Mouse (Mus musculus): ENCODE measurements around the gene Frs2. TPM values are rescaled to one million over a fixed set of nuclear protein-coding genes. Genes with fewer than 3 reads are reported as not detected.
A peak's percentile ranks its signal among the peaks of the same experiment; 100 is the strongest.

The Frs2 gene
- polyA plus RNA-seq, 1 experiment from 2014 or later: 28.5 TPM

- no peak overlapping the region for H3K27ac ChIP-seq (ENCODE audit: low read depth, low read length)
- ATAC-seq (ENCODE audit: low FRiP score) (no peak), DNase-seq (ENCODE audit: low spot score, missing footprints) (peak; percentile 39)
- H3K9ac ChIP-seq (ENCODE audit: low read length): no peak overlapping the region
- WGBS: 92% methylated on average over 7 of the region's 7 CpGs
- no peaks in the 10 kb centered on the region for H3K27me3 ChIP-seq (ENCODE audit: control insufficient read depth, insufficient read depth, low read length)
- H3K4me3 ChIP-seq (ENCODE audit: low read depth, low read length): no peak overlapping the region
- H3K36me3 ChIP-seq (ENCODE audit: control insufficient read depth, insufficient read depth, low read length): no peaks in the 10 kb centered on the region
- H3K4me2 ChIP-seq: no peak overlapping the region
- no peaks in the 10 kb centered on the region for H3K9me3 ChIP-seq (ENCODE audit: control insufficient read depth, low read length)
- no peaks in the 10 kb centered on the region for H3K4me1 ChIP-seq (ENCODE audit: control insufficient read depth, insufficient read depth, low read length)
Observed at GRCm38 (mm10) chr10:117120051-117120666, 28.2 kb downstream of the Frs2 start.

- 90% methylated on average over 11 of the region's 11 CpGs for WGBS
- H3K4me1 ChIP-seq (ENCODE audit: control insufficient read depth, insufficient read depth, low read length): no peaks in the 10 kb centered on the region
- DNase-seq (ENCODE audit: low spot score, missing footprints) (peak; percentile 28), ATAC-seq (ENCODE audit: low FRiP score) (no peak)
- H3K27ac ChIP-seq (ENCODE audit: low read depth, low read length): no peak overlapping the region
- no peak overlapping the region for H3K4me2 ChIP-seq
- no peaks in the 10 kb centered on the region for H3K9me3 ChIP-seq (ENCODE audit: control insufficient read depth, low read length)
- H3K27me3 ChIP-seq (ENCODE audit: control insufficient read depth, insufficient read depth, low read length): no peaks in the 10 kb centered on the region
- H3K9ac ChIP-seq (ENCODE audit: low read length): no peak overlapping the region
- no peak overlapping the region for H3K4me3 ChIP-seq (ENCODE audit: low read depth, low read length)
- H3K36me3 ChIP-seq (ENCODE audit: control insufficient read depth, insufficient read depth, low read length): no peaks in the 10 kb centered on the region
Observed at GRCm38 (mm10) chr10:117119531-117119930, 28.8 kb downstream of the Frs2 start.

DNA sequence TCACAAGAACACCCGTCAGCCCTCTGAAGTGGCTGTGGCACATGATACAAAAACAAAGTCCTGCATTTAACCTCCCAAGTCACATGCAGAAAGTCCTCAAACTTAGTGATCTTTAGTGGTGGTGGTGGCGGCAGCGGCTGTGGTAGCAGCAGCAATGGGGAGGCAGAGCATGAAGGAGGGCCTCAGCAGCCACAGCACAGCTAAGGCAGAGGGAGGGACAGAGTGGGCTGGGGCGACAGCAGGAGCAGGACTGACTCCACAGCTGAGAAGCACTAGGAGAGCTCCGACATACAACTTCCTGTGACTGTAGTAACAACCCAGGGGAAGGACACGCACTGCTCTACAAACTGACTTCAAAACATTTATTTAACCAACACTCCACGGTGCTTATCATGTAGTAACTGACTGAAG lies 29.9 kb downstream of the Frs2 start:
- Histone ChIP-seq H3K9me3 (ENCODE audit: control insufficient read depth, low read length) (no peaks in the 10 kb centered on the region), H3K9ac (ENCODE audit: low read length) (no peak overlapping the region), H3K4me2 (no peak overlapping the region), H3K4me1 (ENCODE audit: control insufficient read depth, insufficient read depth, low read length) (no peaks in the 10 kb centered on the region), H3K27ac (ENCODE audit: low read depth, low read length) (no peak overlapping the region), H3K36me3 (ENCODE audit: control insufficient read depth, insufficient read depth, low read length) (no peaks in the 10 kb centered on the region), H3K4me3 (ENCODE audit: low read depth, low read length) (no peak overlapping the region), H3K27me3 (ENCODE audit: control insufficient read depth, insufficient read depth, low read length) (no peaks in the 10 kb centered on the region)
- DNase-seq (ENCODE audit: low spot score, missing footprints) (peak; percentile 56), ATAC-seq (ENCODE audit: low FRiP score) (no peak)
- 84% methylated on average over 7 of the region's 7 CpGs for WGBS

DNA sequence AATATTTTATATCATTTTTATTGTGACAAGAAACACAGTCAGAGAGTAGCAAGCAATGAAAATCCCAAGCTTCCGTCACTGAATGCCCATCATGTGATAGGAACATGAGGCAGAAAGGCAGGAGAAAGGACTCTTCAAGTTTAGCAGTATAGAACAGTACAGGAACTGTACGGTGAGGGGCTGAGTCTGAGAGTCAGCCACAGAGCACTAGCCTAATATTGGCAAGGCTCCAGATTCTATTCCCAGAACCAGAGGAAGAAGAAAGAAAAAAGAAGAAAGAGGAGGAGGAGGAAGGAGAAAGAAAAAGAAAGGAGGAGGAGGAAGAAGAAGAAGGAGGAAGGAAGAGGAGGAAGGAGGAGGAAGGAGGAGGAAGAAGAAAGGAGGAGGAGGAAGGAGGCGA lies 32.7 kb downstream of the Frs2 start:
- DNase-seq (ENCODE audit: low spot score, missing footprints) (no peak), ATAC-seq (ENCODE audit: low FRiP score) (no peak)
- Histone ChIP-seq H3K27ac (ENCODE audit: low read depth, low read length) (no peak overlapping the region), H3K9me3 (ENCODE audit: control insufficient read depth, low read length) (no peaks in the 10 kb centered on the region), H3K4me2 (no peak overlapping the region), H3K27me3 (ENCODE audit: control insufficient read depth, insufficient read depth, low read length) (no peaks in the 10 kb centered on the region), H3K36me3 (ENCODE audit: control insufficient read depth, insufficient read depth, low read length) (no peaks in the 10 kb centered on the region), H3K4me1 (ENCODE audit: control insufficient read depth, insufficient read depth, low read length) (peaks cover 2% of the 10 kb centered on the region; the same call in 1 of the 2 replicates), H3K4me3 (ENCODE audit: low read depth, low read length) (no peak overlapping the region), H3K9ac (ENCODE audit: low read length) (no peak overlapping the region)
- WGBS: 87% methylated on average over 3 of the region's 3 CpGs

DNA sequence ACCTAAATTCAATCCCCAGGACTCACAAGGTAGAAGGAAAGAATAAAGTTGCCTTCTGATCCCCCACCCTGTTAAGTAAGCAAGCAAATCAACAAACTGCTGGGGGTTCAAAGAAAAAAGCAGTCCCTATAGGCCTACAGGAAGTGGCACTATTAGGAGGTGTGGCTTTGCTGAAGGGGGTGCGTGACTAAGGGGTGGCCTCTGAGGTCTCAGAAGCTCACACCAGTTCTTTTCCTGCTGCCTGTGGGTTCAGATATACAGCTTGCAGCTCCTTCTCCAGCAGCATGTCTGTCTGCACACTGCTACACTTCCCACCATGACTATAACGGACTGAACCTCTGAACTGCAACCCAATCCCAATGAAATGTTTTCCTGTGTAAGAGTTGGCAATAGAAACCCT lies 35.8 kb downstream of the Frs2 start:
- Histone ChIP-seq H3K27ac (ENCODE audit: low read depth, low read length) (no peak overlapping the region), H3K36me3 (ENCODE audit: control insufficient read depth, insufficient read depth, low read length) (no peaks in the 10 kb centered on the region), H3K4me3 (ENCODE audit: low read depth, low read length) (no peak overlapping the region), H3K4me2 (no peak overlapping the region), H3K27me3 (ENCODE audit: control insufficient read depth, insufficient read depth, low read length) (no peaks in the 10 kb centered on the region), H3K9ac (ENCODE audit: low read length) (no peak overlapping the region), H3K9me3 (ENCODE audit: control insufficient read depth, low read length) (no peaks in the 10 kb centered on the region), H3K4me1 (ENCODE audit: control insufficient read depth, insufficient read depth, low read length) (peaks cover 2% of the 10 kb centered on the region; the same call in 1 of the 2 replicates)
- WGBS: 59% methylated on average over 2 of the region's 2 CpGs
- DNase-seq (ENCODE audit: low spot score, missing footprints) (no peak), ATAC-seq (ENCODE audit: low FRiP score) (no peak)

- H3K4me2 ChIP-seq: no peak overlapping the region
- H3K27ac ChIP-seq (ENCODE audit: low read depth, low read length): no peak overlapping the region
- no peak for DNase-seq (ENCODE audit: low spot score, missing footprints)
- H3K4me3 ChIP-seq (ENCODE audit: low read depth, low read length): no peak overlapping the region
- H3K27me3 ChIP-seq (ENCODE audit: control insufficient read depth, insufficient read depth, low read length): no peaks in the 10 kb centered on the region
- no peak overlapping the region for H3K9ac ChIP-seq (ENCODE audit: low read length)
- WGBS: 63% methylated on average over 7 of the region's 7 CpGs
- no peaks in the 10 kb centered on the region for H3K36me3 ChIP-seq (ENCODE audit: control insufficient read depth, insufficient read depth, low read length)
- no peak for ATAC-seq (ENCODE audit: low FRiP score)
- H3K9me3 ChIP-seq (ENCODE audit: control insufficient read depth, low read length): no peaks in the 10 kb centered on the region
- H3K4me1 ChIP-seq (ENCODE audit: control insufficient read depth, insufficient read depth, low read length): peaks cover 5% of the 10 kb centered on the region; the same call in 1 of the 2 replicates
Observed at GRCm38 (mm10) chr10:117111455-117111854, 36.9 kb downstream of the Frs2 start.

DNA sequence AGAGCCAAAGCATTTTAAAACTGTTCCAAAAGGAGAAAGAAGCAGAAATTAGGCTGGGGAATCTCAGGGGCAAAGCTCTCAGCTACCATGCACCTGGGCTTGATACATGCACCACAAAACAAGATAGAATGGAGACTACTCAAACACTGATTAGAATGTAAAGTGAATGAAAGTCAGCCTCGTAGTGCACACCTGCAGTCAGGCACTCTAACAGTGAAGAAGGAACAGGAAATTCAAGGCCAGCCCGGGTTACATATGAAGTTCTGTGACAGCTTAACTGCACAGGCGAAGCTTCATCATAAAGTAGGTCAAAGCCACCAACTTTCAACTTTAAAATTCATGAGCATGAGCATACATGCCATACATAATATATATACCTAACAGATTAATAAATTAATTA lies 38.1 kb downstream of the Frs2 start:
- WGBS: 83% methylated on average over 3 of the region's 3 CpGs
- H3K36me3 ChIP-seq (ENCODE audit: control insufficient read depth, insufficient read depth, low read length): no peaks in the 10 kb centered on the region
- H3K9me3 ChIP-seq (ENCODE audit: control insufficient read depth, low read length): no peaks in the 10 kb centered on the region
- no peak overlapping the region for H3K4me3 ChIP-seq (ENCODE audit: low read depth, low read length)
- ATAC-seq (ENCODE audit: low FRiP score): no peak
- no peak overlapping the region for H3K4me2 ChIP-seq
- H3K27me3 ChIP-seq (ENCODE audit: control insufficient read depth, insufficient read depth, low read length): no peaks in the 10 kb centered on the region
- DNase-seq (ENCODE audit: low spot score, missing footprints): no peak
- no peak overlapping the region for H3K9ac ChIP-seq (ENCODE audit: low read length)
- no peak overlapping the region for H3K27ac ChIP-seq (ENCODE audit: low read depth, low read length)
- peaks cover 11% of the 10 kb centered on the region for H3K4me1 ChIP-seq (ENCODE audit: control insufficient read depth, insufficient read depth, low read length)

GRCm38 (mm10) chr10:117106686-117107085 lies 41.6 kb downstream of the Frs2 start:
- Histone ChIP-seq H3K36me3 (ENCODE audit: control insufficient read depth, insufficient read depth, low read length) (no peaks in the 10 kb centered on the region), H3K27ac (ENCODE audit: low read depth, low read length) (no peak overlapping the region; the same call in 1 of the 2 replicates), H3K9me3 (ENCODE audit: control insufficient read depth, low read length) (no peaks in the 10 kb centered on the region), H3K4me3 (ENCODE audit: low read depth, low read length) (no peak overlapping the region), H3K9ac (ENCODE audit: low read length) (no peak overlapping the region), H3K4me1 (ENCODE audit: control insufficient read depth, insufficient read depth, low read length) (peaks cover 13% of the 10 kb centered on the region), H3K4me2 (no peak overlapping the region), H3K27me3 (ENCODE audit: control insufficient read depth, insufficient read depth, low read length) (no peaks in the 10 kb centered on the region)
- ATAC-seq (ENCODE audit: low FRiP score): 0 out of 2 replicates have a peak, but pooled peaks have one; percentile 23
- 15% methylated on average over 3 of the region's 3 CpGs for WGBS
- no peak for DNase-seq (ENCODE audit: low spot score, missing footprints)

DNA sequence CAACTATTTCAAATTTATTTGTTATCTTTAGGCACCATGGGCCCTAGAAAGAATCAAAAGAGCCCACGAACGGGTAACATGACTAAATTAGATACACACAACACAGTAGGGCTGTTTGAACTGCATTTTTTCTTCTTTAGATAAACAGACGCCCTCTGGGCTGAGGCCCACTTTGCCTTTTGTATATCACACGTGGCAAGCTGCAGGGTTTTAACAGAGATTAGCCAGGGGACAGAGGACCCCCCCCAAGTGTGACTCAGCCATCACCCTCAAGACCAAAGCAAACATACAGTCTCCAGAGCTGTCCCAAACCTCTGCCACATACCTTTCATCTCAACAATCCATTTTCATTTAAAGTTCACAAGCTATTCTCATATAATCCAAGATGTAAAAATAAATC lies 42.1 kb downstream of the Frs2 start:
- Histone ChIP-seq H3K27me3 (ENCODE audit: control insufficient read depth, insufficient read depth, low read length) (no peaks in the 10 kb centered on the region), H3K4me3 (ENCODE audit: low read depth, low read length) (no peak overlapping the region), H3K4me1 (ENCODE audit: control insufficient read depth, insufficient read depth, low read length) (peaks cover 13% of the 10 kb centered on the region), H3K36me3 (ENCODE audit: control insufficient read depth, insufficient read depth, low read length) (no peaks in the 10 kb centered on the region), H3K9ac (ENCODE audit: low read length) (no peak overlapping the region), H3K4me2 (no peak overlapping the region), H3K27ac (ENCODE audit: low read depth, low read length) (no peak overlapping the region; the same call in 1 of the 2 replicates), H3K9me3 (ENCODE audit: control insufficient read depth, low read length) (no peaks in the 10 kb centered on the region)
- whole genome bisulfite sequencing: 1% methylated on average over 4 of the region's 4 CpGs
- ATAC-seq (ENCODE audit: low FRiP score): peak; percentile 71
- DNase-seq (ENCODE audit: low spot score, missing footprints): no peak
